14 mouse cellular contexts compared by ENCODE assay signal in the genomic region with DNA sequence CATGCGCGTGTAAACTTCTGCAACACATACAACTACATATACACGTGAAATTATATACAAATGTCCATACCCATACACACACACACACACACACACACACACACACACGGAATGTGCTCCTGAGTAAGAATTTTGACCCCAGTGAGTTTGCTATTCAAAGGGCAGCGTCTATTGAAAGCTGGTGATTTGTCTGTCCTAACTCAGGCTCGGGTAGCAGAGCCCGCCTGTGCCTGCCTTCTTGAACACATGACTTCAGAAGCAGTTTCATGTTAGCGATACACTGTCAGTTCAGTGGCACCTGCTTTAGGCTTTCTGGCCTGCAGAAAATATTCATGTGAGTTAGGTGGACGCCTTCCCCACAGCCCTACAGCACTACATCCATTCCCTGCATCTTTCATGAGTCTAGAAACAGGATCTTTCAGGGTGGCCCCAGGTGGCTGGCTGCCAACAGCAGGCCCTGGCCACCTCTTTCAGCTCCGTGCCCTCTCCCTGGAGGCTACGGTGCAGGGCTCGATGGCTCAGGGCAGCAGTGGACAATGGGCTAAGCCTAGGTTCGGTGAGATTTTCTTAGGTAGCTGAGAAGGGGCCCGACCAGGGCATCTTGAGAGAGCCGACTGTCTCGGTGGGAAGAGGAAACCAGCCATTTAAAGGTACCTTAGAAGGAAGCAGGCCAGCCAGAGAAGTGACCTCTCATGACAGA. TPM values are rescaled to one million over a fixed set of nuclear protein-coding genes. Genes with fewer than 3 reads are reported as not detected.
A peak's percentile ranks its signal among the peaks of the same experiment; 100 is the strongest.
DNase-seq lines count a peak whose midpoint lies in the region; ATAC-seq and TF ChIP-seq lines count a peak whose summit lies in the region.
"Had no signal": no experiment of that assay in that cellular context is flagged by ENCODE, and none has a peak within 500 bp of the region (broad histone marks: within the 10 kb centered on the region; RNA-seq: fewer than 3 reads in every experiment).

No protein-coding gene starts in this region.

- no peak for TF ChIP-seq CTCF in bone marrow macrophage, adult 2 months (IDR thresholded peaks at IDR 0.05; ENCODE audit: low read depth, low read length)

- H3K27ac ChIP-seq in heart, embryonic 13.5 days (replicated peaks), result no peak overlapping the region
- peak overlapping the region; percentile 90 for H3K27ac ChIP-seq in bone marrow macrophage, adult 2 months (ENCODE audit: insufficient read depth, low read depth, low read length)
- 0 out of 2 replicates have a peak overlapping the region, but pooled peaks have one; percentile 25 for H3K27ac ChIP-seq in kidney, embryonic 15.5 days
- H3K27ac ChIP-seq in limb, embryonic 12.5 days, result 0 out of 2 replicates have a peak overlapping the region, but pooled peaks have one; percentile 29
- H3K27ac ChIP-seq: midbrain, embryonic 15.5 days had no signal

- H3K27me3 ChIP-seq in heart, embryonic 13.5 days (replicated peaks), result no peaks in the 10 kb centered on the region
- H3K27me3 ChIP-seq in kidney, embryonic 15.5 days, result no peaks in the 10 kb centered on the region
- H3K27me3 ChIP-seq in limb, embryonic 12.5 days, result 0 out of 2 replicates have a peak, but pooled peaks cover 8% of the 10 kb centered on the region
- H3K27me3 ChIP-seq: midbrain, embryonic 15.5 days had no signal

- TF ChIP-seq POLR2A in bone marrow macrophage, adult 2 months (IDR thresholded peaks at IDR 0.05; ENCODE audit: borderline replicate concordance, low read depth, low read length), result no peak

- no peaks in the 10 kb centered on the region for H3K9me3 ChIP-seq in heart, embryonic 13.5 days
- H3K9me3 ChIP-seq in kidney, embryonic 15.5 days (replicated peaks), result no peaks in the 10 kb centered on the region
- no peaks in the 10 kb centered on the region for H3K9me3 ChIP-seq in limb, embryonic 12.5 days
- H3K9me3 ChIP-seq: midbrain, embryonic 15.5 days had no signal

- DNase-seq in heart, postnatal 14 days, result no peak
- no peak for DNase-seq in spleen, postnatal 36 days (ENCODE audit: low spot score in 2 of 2)
- DNase-seq in urinary bladder, postnatal 4 days (ENCODE audit: low spot score in 2 of 2), result no peak
- DNase-seq: cerebellum, adult 8-10 months; embryo, embryonic 11 days; heart, adult 18-20 months; lung, adult 2 months; lung, postnatal 4 days had no signal

- peaks cover 56% of the 10 kb centered on the region for H3K4me1 ChIP-seq in heart, embryonic 13.5 days
- H3K4me1 ChIP-seq in bone marrow macrophage, adult 2 months (ENCODE audit: control insufficient read depth, insufficient read depth, low read length), result peaks cover 73% of the 10 kb centered on the region
- peaks cover 63% of the 10 kb centered on the region for H3K4me1 ChIP-seq in kidney, embryonic 15.5 days
- H3K4me1 ChIP-seq in limb, embryonic 12.5 days (replicated peaks), result peaks cover 40% of the 10 kb centered on the region

- peaks cover 36% of the 10 kb centered on the region for H3K36me3 ChIP-seq in heart, embryonic 13.5 days
- peaks cover 16% of the 10 kb centered on the region for H3K36me3 ChIP-seq in kidney, embryonic 15.5 days
- H3K36me3 ChIP-seq in limb, embryonic 12.5 days, result peaks cover 14% of the 10 kb centered on the region; the same call in 1 of the 2 replicates
- H3K36me3 ChIP-seq: midbrain, embryonic 15.5 days had no signal

- no peak overlapping the region for H3K4me2 ChIP-seq in heart, embryonic 13.5 days
- no peak overlapping the region for H3K4me2 ChIP-seq in kidney, embryonic 15.5 days
- no peak overlapping the region for H3K4me2 ChIP-seq in limb, embryonic 12.5 days
- H3K4me2 ChIP-seq: midbrain, embryonic 15.5 days had no signal

- ATAC-seq in heart, embryonic 13.5 days (ENCODE audit: extremely low read depth, insufficient number of reproducible peaks, low FRiP score, low TSS enrichment), result no peak
- ATAC-seq in kidney, embryonic 15.5 days (replicated peaks; ENCODE audit: low FRiP score), result no peak
- no peak for ATAC-seq in limb, embryonic 12.5 days (ENCODE audit: insufficient number of reproducible peaks, insufficient read depth, low FRiP score, low TSS enrichment, low read depth)
- ATAC-seq: forebrain, embryonic 14.5 days; midbrain, embryonic 15.5 days had no signal

- intact Hi-C loops in heart, postnatal 14 days (cut with DNase I), result no loop called here

- peak overlapping the region; percentile 44 for H3K9ac ChIP-seq in heart, embryonic 13.5 days
- no peak overlapping the region for H3K9ac ChIP-seq in kidney, embryonic 15.5 days
- H3K9ac ChIP-seq in limb, embryonic 12.5 days (replicated peaks), result 0 out of 2 replicates have a peak overlapping the region, but pooled peaks have one; percentile 2
- H3K9ac ChIP-seq: midbrain, embryonic 15.5 days had no signal

- 69% methylated on average over 16 of the region's 16 CpGs for WGBS in heart, embryonic 13.5 days
- 68% methylated on average over 16 of the region's 16 CpGs for WGBS in kidney, embryonic 15.5 days
- WGBS in limb, embryonic 12.5 days, result 79% methylated on average over 16 of the region's 16 CpGs

- no peak overlapping the region for H3K4me3 ChIP-seq in heart, embryonic 13.5 days
- peak overlapping the region; percentile 67; the same call in 1 of the 2 replicates for H3K4me3 ChIP-seq in bone marrow macrophage, adult 2 months (ENCODE audit: insufficient read depth, low read length)
- H3K4me3 ChIP-seq in kidney, embryonic 15.5 days (replicated peaks), result no peak overlapping the region
- no peak overlapping the region for H3K4me3 ChIP-seq in limb, embryonic 12.5 days (replicated peaks)
- H3K4me3 ChIP-seq: midbrain, embryonic 15.5 days had no signal

RNA-seq across cellular contexts. Expression of a gene that starts 5.0 kb away (rescaled TPM):
- 61.2 and 65.2 TPM in 2 replicates for polyA plus RNA-seq in heart, embryonic 13.5 days (2015; fragmentation: Nextera tagmentation; extraction: Ambion mirVana)
- 100 to 1,000 TPM in 1 of 2 experiments, 10 to 100 TPM in 1; 99.0 to 112 TPM for total RNA-seq in heart, postnatal 14 days (2021)
- 497 and 521 TPM in 2 replicates for polyA plus RNA-seq in bone marrow macrophage, adult 2 months (2012; ENCODE audit: insufficient read depth, insufficient read length, missing spikeins)
- 57.5 and 59.8 TPM in 2 replicates for polyA plus RNA-seq in kidney, embryonic 15.5 days (2015; fragmentation: Nextera tagmentation; extraction: Ambion mirVana)
- polyA plus RNA-seq in limb, embryonic 12.5 days (2016; fragmentation: Nextera tagmentation; extraction: Ambion mirVana), result 31.4 and 35.3 TPM in 2 replicates

RNA-seq across cellular contexts. Expression of a gene that starts 23.5 kb away (rescaled TPM):
- 89.0 and 91.2 TPM in 2 replicates for polyA plus RNA-seq in heart, embryonic 13.5 days (2015; fragmentation: Nextera tagmentation; extraction: Ambion mirVana)
- 100 to 1,000 TPM; 131 to 138 TPM for total RNA-seq in heart, postnatal 14 days (2021)
- polyA plus RNA-seq in bone marrow macrophage, adult 2 months (2012; ENCODE audit: insufficient read depth, insufficient read length, missing spikeins), result 261 and 268 TPM in 2 replicates
- 45.7 and 47.2 TPM in 2 replicates for polyA plus RNA-seq in kidney, embryonic 15.5 days (2015; fragmentation: Nextera tagmentation; extraction: Ambion mirVana)
- polyA plus RNA-seq in limb, embryonic 12.5 days (2016; fragmentation: Nextera tagmentation; extraction: Ambion mirVana), result 43.5 and 45.2 TPM in 2 replicates

RNA-seq across cellular contexts. Expression of a gene that starts 44.5 kb away (rescaled TPM):
- polyA plus RNA-seq in heart, embryonic 13.5 days (2015; fragmentation: Nextera tagmentation; extraction: Ambion mirVana), result 0.98 and 1.5 TPM in 2 replicates
- 10 to 100 TPM; 40.3 to 60.0 TPM for total RNA-seq in heart, postnatal 14 days (2021)
- polyA plus RNA-seq in bone marrow macrophage, adult 2 months (2012; ENCODE audit: insufficient read depth, insufficient read length, missing spikeins), result not detected in 2 replicates
- polyA plus RNA-seq in kidney, embryonic 15.5 days (2015; fragmentation: Nextera tagmentation; extraction: Ambion mirVana), result 1.2 and 1.4 TPM in 2 replicates
- polyA plus RNA-seq in limb, embryonic 12.5 days (2016; fragmentation: Nextera tagmentation; extraction: Ambion mirVana), result 1.3 and 1.6 TPM in 2 replicates

RNA-seq across cellular contexts. Expression of a gene that starts 56.2 kb away (rescaled TPM):
- polyA plus RNA-seq in heart, embryonic 13.5 days (2015; fragmentation: Nextera tagmentation; extraction: Ambion mirVana), result 1.2 and 1.9 TPM in 2 replicates
- total RNA-seq in heart, postnatal 14 days (2021), result under 1 TPM; 0.33 to 0.49 TPM
- polyA plus RNA-seq in bone marrow macrophage, adult 2 months (2012; ENCODE audit: insufficient read depth, insufficient read length, missing spikeins), result 139 and 143 TPM in 2 replicates
- 18.5 and 22.7 TPM in 2 replicates for polyA plus RNA-seq in kidney, embryonic 15.5 days (2015; fragmentation: Nextera tagmentation; extraction: Ambion mirVana)
- 0.95 and 1.0 TPM in 2 replicates for polyA plus RNA-seq in limb, embryonic 12.5 days (2016; fragmentation: Nextera tagmentation; extraction: Ambion mirVana)
